Mouse (Mus musculus) adrenal gland, postnatal 36 days (tissue): ENCODE results near the gene Epb41. TPM values are rescaled to one million over a fixed set of nuclear protein-coding genes. Genes with fewer than 3 reads are reported as not detected.

Source experiments
- DNase-seq, 2 experiments: peaks; one replicate each; pipeline ENCODE4 v3.0.0; 2021; ENCODE audit warnings: mixed read lengths in 1 of 2
- total RNA-seq, 2 experiments: library from RNA; stranded (reverse); gene quantifications; 2 replicates each; pipeline ENCODE4 v1.2.3; 2021

Epb41 gene
- total RNA-seq, 2 experiments from 2014 or later = 45.8 to 63.6 TPM

GRCm38 (mm10) chr4:131919506-131920140, 155.5 kb downstream of the Epb41 start:
- DNase-seq = no peak

- peak; percentile 18 to 37 for DNase-seq
Observed at GRCm38 (mm10) chr4:131918711-131919500, 156.2 kb downstream of the Epb41 start.

- peak; percentile 25 to 63 for DNase-seq
Observed at GRCm38 (mm10) chr4:131918026-131918533, 157.0 kb downstream of the Epb41 start.

GRCm38 (mm10) chr4:131917010-131917555, 158.0 kb downstream of the Epb41 start:
- no peak for DNase-seq

GRCm38 (mm10) chr4:131916425-131916824, 158.7 kb downstream of the Epb41 start:
- DNase-seq = peak; percentile 88 to 92

GRCm38 (mm10) chr4:131915821-131916328, 159.2 kb downstream of the Epb41 start:
- no peak for DNase-seq

- no peak for DNase-seq
Observed at GRCm38 (mm10) chr4:131914891-131915469, 160.1 kb downstream of the Epb41 start.

GRCm38 (mm10) chr4:131914046-131914643, 161.0 kb downstream of the Epb41 start:
- no peak for DNase-seq

GRCm38 (mm10) chr4:131913526-131913925, 161.6 kb downstream of the Epb41 start:
- peak; percentile 40 to 62 for DNase-seq

- no peak for DNase-seq
Observed at GRCm38 (mm10) chr4:131911521-131911920, 163.6 kb downstream of the Epb41 start.

- no peak for DNase-seq
Observed at GRCm38 (mm10) chr4:131910237-131910994, 164.7 kb downstream of the Epb41 start.

- DNase-seq = no peak
Observed at GRCm38 (mm10) chr4:131907912-131908311, 167.2 kb downstream of the Epb41 start.

- DNase-seq = no peak
Observed at GRCm38 (mm10) chr4:131906423-131906822, 168.7 kb downstream of the Epb41 start.

- peak; percentile 43 to 62 for DNase-seq
Observed at GRCm38 (mm10) chr4:131904478-131904877, 170.6 kb downstream of the Epb41 start.

GRCm38 (mm10) chr4:131901090-131901489, 174.0 kb downstream of the Epb41 start:
- DNase-seq = no peak

GRCm38 (mm10) chr4:131899180-131899554, 176.0 kb downstream of the Epb41 start:
- DNase-seq = no peak

- DNase-seq = no peak
Observed at GRCm38 (mm10) chr4:131898503-131899179, 176.5 kb downstream of the Epb41 start.

- no peak for DNase-seq
Observed at GRCm38 (mm10) chr4:131897787-131898186, 177.3 kb downstream of the Epb41 start.

GRCm38 (mm10) chr4:131897109-131897508, 178.0 kb downstream of the Epb41 start:
- no peak for DNase-seq

GRCm38 (mm10) chr4:131890692-131891091, 184.4 kb downstream of the Epb41 start:
- DNase-seq = no peak

GRCm38 (mm10) chr4:131888564-131888963, 186.6 kb downstream of the Epb41 start:
- no peak for DNase-seq
